Mouse (Mus musculus) C2C12 (cell line): ENCODE measurements around the gene Tyw3.

ENCODE experiments used
- CEBPB ChIP-seq: IDR thresholded peaks from one replicate; pipeline ENCODE4 v1.6.1; 2011; ENCODE audit warnings: low read depth, mild to moderate bottlenecking, control low read depth, moderate library complexity
- CTCF ChIP-seq: IDR thresholded peaks from one replicate; pipeline ENCODE4 v1.5.1; 2011; ENCODE audit not compliant: control insufficient read depth, insufficient read depth, insufficient read length
- MAX ChIP-seq: IDR thresholded peaks from one replicate; pipeline ENCODE4 v1.6.1; 2011; ENCODE audit warnings: mild to moderate bottlenecking, control low read depth
- MYOD1 ChIP-seq: IDR thresholded peaks from one replicate; pipeline ENCODE4 v1.6.1; 2011; ENCODE audit warnings: low read depth; ENCODE audit not compliant: control insufficient read depth, insufficient read length
- MYOG ChIP-seq: IDR thresholded peaks from one replicate; pipeline ENCODE4 v1.6.1; 2011; ENCODE audit not compliant: control insufficient read depth, insufficient read length; ENCODE audit errors: extremely low read depth
- USF1 ChIP-seq: IDR thresholded peaks from one replicate; pipeline ENCODE4 v1.6.1; 2011; ENCODE audit warnings: low read depth, mild to moderate bottlenecking, control low read depth, moderate library complexity

DNA sequence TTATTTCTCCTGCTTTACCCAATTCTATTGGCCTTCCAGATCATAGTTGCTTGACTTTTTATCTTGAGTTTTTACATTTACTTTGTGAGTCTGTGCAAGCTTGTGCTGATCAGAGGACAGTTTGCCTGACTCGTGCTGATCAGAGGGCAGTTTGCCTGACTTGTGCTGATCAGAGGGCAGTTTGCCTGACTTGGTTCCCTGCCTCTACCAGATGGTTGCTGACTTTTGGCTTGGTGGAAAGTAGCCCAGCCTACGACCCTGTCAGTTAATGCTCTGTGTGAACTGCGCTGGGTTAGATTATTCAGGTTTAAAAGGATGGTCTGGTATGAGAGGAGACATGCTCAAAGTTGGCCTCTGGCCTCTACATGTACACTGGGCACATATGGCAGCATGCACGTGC, 19.2 kb upstream of the Tyw3 start:
- no peak for TF ChIP-seq CTCF
- no peak for TF ChIP-seq MAX
- no peak for TF ChIP-seq MYOD1
- no peak for TF ChIP-seq MYOG
- no peak for TF ChIP-seq CEBPB
- no peak for TF ChIP-seq USF1
